Mouse (Mus musculus) cerebellum, adult 2 months (tissue): ENCODE results near the gene Tnfaip3.

ENCODE experiments used
- CTCF ChIP-seq: fragments of 200-500 bp; IDR thresholded peaks from 2 replicates; pipeline ENCODE4 v1.5.1; 2011; ENCODE audit warnings: low read depth, mild to moderate bottlenecking, control low read depth, low read length, moderate library complexity, borderline replicate concordance; ENCODE audit not compliant: insufficient read depth
- POLR2A ChIP-seq: fragments of 200-500 bp; IDR thresholded peaks from 2 replicates; pipeline ENCODE4 v1.6.1; 2011; ENCODE audit warnings: low read length, control low read depth, borderline replicate concordance; ENCODE audit not compliant: insufficient read depth

DNA sequence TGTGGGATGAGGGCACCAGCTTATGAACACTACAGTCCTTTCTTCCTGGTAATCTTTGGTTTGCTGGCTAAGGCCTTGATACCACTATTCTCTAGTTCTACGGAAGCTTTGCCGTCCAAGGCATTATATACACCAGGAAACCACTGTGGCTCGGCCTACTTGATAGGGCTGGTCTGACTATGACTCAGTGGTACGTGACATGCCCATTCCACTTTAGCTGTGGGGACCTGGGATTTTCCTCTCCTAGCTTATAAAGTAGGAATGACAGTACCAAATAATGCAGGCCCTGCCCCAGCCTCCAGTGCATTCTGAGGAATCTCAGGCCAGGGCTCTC, 6.9 kb downstream of the Tnfaip3 start:
- TF ChIP-seq CTCF (no peak), POLR2A (no peak)
